Mouse (Mus musculus): ENCODE measurements around the gene Saa3. TPM values are rescaled to one million over a fixed set of nuclear protein-coding genes. Genes with fewer than 3 reads are reported as not detected.
"Not testable (repeated sequence)": the region's sequence is repeated elsewhere in the genome, so short reads cannot be mapped to it uniquely, and the experiment has no call there.

Saa3 gene
- total RNA-seq, 1 experiment: 0.54 TPM

- in situ Hi-C loops (cut with MboI; ENCODE audit: low sequenced_read_pairs in 2 of 2, unreplicated experiment in 2 of 2): no loop called here
- H3K4me3 ChIP-seq (ENCODE audit: insufficient read depth in 1 of 2, low read depth in 1 of 2, low read length in 2 of 2, poor library complexity in 1 of 2, severe bottlenecking in 1 of 2): no peak overlapping the region
- no peaks in the 10 kb centered on the region for H3K9me3 ChIP-seq (ENCODE audit: control insufficient read depth, insufficient read depth, low read depth, low read length)
- TF ChIP-seq ZNF384 (IDR thresholded peaks at IDR 0.05; ENCODE audit: low read depth, low read length) (no peak), ZC3H11A (IDR thresholded peaks at IDR 0.05; ENCODE audit: borderline replicate concordance, low read depth, low read length) (no peak), CHD2 (IDR thresholded peaks at IDR 0.05; ENCODE audit: low read depth, low read length) (no peak), MAFK (IDR thresholded peaks at IDR 0.05; ENCODE audit: insufficient read depth, low read depth, low read length) (no peak), HCFC1 (IDR thresholded peaks at IDR 0.05; ENCODE audit: borderline replicate concordance, insufficient read depth, low read length) (no peak)
- no peak overlapping the region for H3K27ac ChIP-seq (ENCODE audit: insufficient read depth, low read depth, low read length, poor library complexity, severe bottlenecking)
- H3K4me1 ChIP-seq (ENCODE audit: control insufficient read depth in 2 of 2, insufficient read depth in 2 of 2, low read length in 2 of 2, poor library complexity in 1 of 2): peaks cover 0 to 4% of the 10 kb centered on the region in 2 experiments; a peak in 1 of 4 replicates
- no peak for DNase-seq (ENCODE audit: low read depth, low spot score)
- H3K9ac ChIP-seq (ENCODE audit: insufficient read depth, low read depth, low read length, poor library complexity, severe bottlenecking): no peak overlapping the region
- peaks cover 44% of the 10 kb centered on the region for H3K36me3 ChIP-seq (ENCODE audit: control insufficient read depth, insufficient read depth, low read length, poor library complexity, severe bottlenecking)
Observed at GRCm38 (mm10) chr7:46700521-46701025, 14.9 kb downstream of the Saa3 start.

- in situ Hi-C loops (cut with MboI; ENCODE audit: low sequenced_read_pairs in 2 of 2, unreplicated experiment in 2 of 2): no loop called here
- Histone ChIP-seq H3K36me3 (ENCODE audit: control insufficient read depth, insufficient read depth, low read length, poor library complexity, severe bottlenecking) (peaks cover 30% of the 10 kb centered on the region), H3K27ac (ENCODE audit: insufficient read depth, low read depth, low read length, poor library complexity, severe bottlenecking) (no peak overlapping the region), H3K4me3 (ENCODE audit: insufficient read depth in 1 of 2, low read depth in 1 of 2, low read length in 2 of 2, poor library complexity in 1 of 2, severe bottlenecking in 1 of 2) (no peak overlapping the region), H3K4me1 (ENCODE audit: control insufficient read depth in 2 of 2, insufficient read depth in 2 of 2, low read length in 2 of 2, poor library complexity in 1 of 2) (peaks cover 0 to 4% of the 10 kb centered on the region in 2 experiments; a peak in 1 of 4 replicates), H3K9ac (ENCODE audit: insufficient read depth, low read depth, low read length, poor library complexity, severe bottlenecking) (no peak overlapping the region), H3K9me3 (ENCODE audit: control insufficient read depth, insufficient read depth, low read depth, low read length) (no peaks in the 10 kb centered on the region)
- TF ChIP-seq ZNF384 (IDR thresholded peaks at IDR 0.05; ENCODE audit: low read depth, low read length) (no peak), MAFK (IDR thresholded peaks at IDR 0.05; ENCODE audit: insufficient read depth, low read depth, low read length) (no peak), HCFC1 (IDR thresholded peaks at IDR 0.05; ENCODE audit: borderline replicate concordance, insufficient read depth, low read length) (no peak)
- DNase-seq (ENCODE audit: low read depth, low spot score): no peak
Observed at GRCm38 (mm10) chr7:46696754-46697153, 18.7 kb downstream of the Saa3 start.

GRCm38 (mm10) chr7:46686827-46687226, 28.7 kb downstream of the Saa3 start:
- TF ChIP-seq HCFC1 (IDR thresholded peaks at IDR 0.05; ENCODE audit: borderline replicate concordance, insufficient read depth, low read length): no peak
- no peak for DNase-seq (ENCODE audit: low read depth, low spot score)
- no peak overlapping the region for H3K4me3 ChIP-seq (ENCODE audit: insufficient read depth in 1 of 2, low read depth in 1 of 2, low read length in 2 of 2, poor library complexity in 1 of 2, severe bottlenecking in 1 of 2)
- no peaks in the 10 kb centered on the region for H3K9me3 ChIP-seq (ENCODE audit: control insufficient read depth, insufficient read depth, low read depth, low read length)
- peaks cover 0 to 4% of the 10 kb centered on the region in 2 experiments; a peak in 2 of 4 replicates for H3K4me1 ChIP-seq (ENCODE audit: control insufficient read depth in 2 of 2, insufficient read depth in 2 of 2, low read length in 2 of 2, poor library complexity in 1 of 2)
- in situ Hi-C loops (cut with MboI; ENCODE audit: low sequenced_read_pairs in 2 of 2, unreplicated experiment in 2 of 2): no loop called here
- no peak overlapping the region for H3K27ac ChIP-seq (ENCODE audit: insufficient read depth, low read depth, low read length, poor library complexity, severe bottlenecking)
- H3K36me3 ChIP-seq (ENCODE audit: control insufficient read depth, insufficient read depth, low read length, poor library complexity, severe bottlenecking): peaks cover 5% of the 10 kb centered on the region
- no peak overlapping the region for H3K9ac ChIP-seq (ENCODE audit: insufficient read depth, low read depth, low read length, poor library complexity, severe bottlenecking)

- Histone ChIP-seq H3K36me3 (ENCODE audit: control insufficient read depth, insufficient read depth, low read length, poor library complexity, severe bottlenecking) (no peaks in the 10 kb centered on the region), H3K9ac (ENCODE audit: insufficient read depth, low read depth, low read length, poor library complexity, severe bottlenecking) (no peak overlapping the region), H3K4me3 (ENCODE audit: insufficient read depth in 1 of 2, low read depth in 1 of 2, low read length in 2 of 2, poor library complexity in 1 of 2, severe bottlenecking in 1 of 2) (no peak overlapping the region), H3K4me1 (ENCODE audit: control insufficient read depth in 2 of 2, insufficient read depth in 2 of 2, low read length in 2 of 2, poor library complexity in 1 of 2) (no peaks in the 10 kb centered on the region), H3K9me3 (ENCODE audit: control insufficient read depth, insufficient read depth, low read depth, low read length) (no peaks in the 10 kb centered on the region), H3K27ac (ENCODE audit: insufficient read depth, low read depth, low read length, poor library complexity, severe bottlenecking) (no peak overlapping the region)
- TF ChIP-seq MAFK (IDR thresholded peaks at IDR 0.05; ENCODE audit: insufficient read depth, low read depth, low read length) (no peak), ZC3H11A (IDR thresholded peaks at IDR 0.05; ENCODE audit: borderline replicate concordance, low read depth, low read length) (no peak), CHD2 (IDR thresholded peaks at IDR 0.05; ENCODE audit: low read depth, low read length) (no peak), ZNF384 (IDR thresholded peaks at IDR 0.05; ENCODE audit: low read depth, low read length) (no peak), HCFC1 (IDR thresholded peaks at IDR 0.05; ENCODE audit: borderline replicate concordance, insufficient read depth, low read length) (no peak)
- in situ Hi-C loops (cut with MboI; ENCODE audit: low sequenced_read_pairs in 2 of 2, unreplicated experiment in 2 of 2): no loop called here
- no peak for DNase-seq (ENCODE audit: low read depth, low spot score)
Observed at GRCm38 (mm10) chr7:46680732-46681131, 34.8 kb downstream of the Saa3 start.

- H3K36me3 ChIP-seq (ENCODE audit: control insufficient read depth, insufficient read depth, low read length, poor library complexity, severe bottlenecking); in situ Hi-C loops (cut with MboI; ENCODE audit: low sequenced_read_pairs in 2 of 2, unreplicated experiment in 2 of 2); H3K9me3 ChIP-seq (ENCODE audit: control insufficient read depth, insufficient read depth, low read depth, low read length); H3K4me3 ChIP-seq (ENCODE audit: insufficient read depth in 1 of 2, low read depth in 1 of 2, low read length in 2 of 2, poor library complexity in 1 of 2, severe bottlenecking in 1 of 2); H3K9ac ChIP-seq (ENCODE audit: insufficient read depth, low read depth, low read length, poor library complexity, severe bottlenecking); DNase-seq (ENCODE audit: low read depth, low spot score); H3K27ac ChIP-seq (ENCODE audit: insufficient read depth, low read depth, low read length, poor library complexity, severe bottlenecking); H3K4me1 ChIP-seq (ENCODE audit: control insufficient read depth in 2 of 2, insufficient read depth in 2 of 2, low read length in 2 of 2, poor library complexity in 1 of 2): not testable (repeated sequence)
Observed at GRCm38 (mm10) chr7:46679044-46679443, 36.5 kb downstream of the Saa3 start.

Data from ES-E14 (cell line).